Mouse (Mus musculus) limb, embryonic 13.5 days (tissue): Measurements from ENCODE around the gene Elovl2. TPM values are rescaled to one million over a fixed set of nuclear protein-coding genes. Genes with fewer than 3 reads are reported as not detected.

Source experiments
- ATAC-seq: fragments of 200-750 bp; cut with Nextera tagmentation; 2 replicates; pipeline ENCODE4 v1.8.0; 2017; ENCODE audit warnings: low read depth, moderate number of reproducible peaks, moderate TSS enrichment; ENCODE audit not compliant: low FRiP score
- H3K27ac ChIP-seq: fragments of 300-500 bp; sonication (generic); 2 replicates; pipeline ENCODE4 v1.5.1; 2015; ENCODE audit warnings: inconsistent platforms, mild to moderate bottlenecking, moderate library complexity
- H3K27me3 ChIP-seq: fragments of 300-500 bp; sonication (generic); 2 replicates; pipeline ENCODE4 v1.6.1; 2015; ENCODE audit warnings: mild to moderate bottlenecking, inconsistent platforms
- H3K36me3 ChIP-seq: fragments of 300-500 bp; sonication (generic); 2 replicates; pipeline ENCODE4 v1.6.1; 2015; ENCODE audit warnings: inconsistent platforms, mild to moderate bottlenecking, moderate library complexity
- H3K4me1 ChIP-seq: fragments of 300-500 bp; sonication (generic); 2 replicates; pipeline ENCODE4 v1.6.1; 2015; ENCODE audit warnings: inconsistent platforms
- H3K4me2 ChIP-seq: fragments of 300-500 bp; sonication (generic); replicated peaks from 2 replicates; pipeline ENCODE4 v1.6.1; 2015; ENCODE audit warnings: inconsistent platforms, mild to moderate bottlenecking, moderate library complexity
- H3K4me3 ChIP-seq: fragments of 300-500 bp; sonication (generic); 2 replicates; pipeline ENCODE4 v1.5.1; 2015; ENCODE audit warnings: moderate library complexity, mild to moderate bottlenecking, inconsistent platforms
- H3K9ac ChIP-seq: fragments of 300-500 bp; sonication (generic); 2 replicates; pipeline ENCODE4 v1.6.1; 2015; ENCODE audit warnings: mild to moderate bottlenecking, inconsistent platforms
- H3K9me3 ChIP-seq: fragments of 300-500 bp; sonication (generic); 2 replicates; pipeline ENCODE4 v1.6.1; 2016; ENCODE audit warnings: inconsistent platforms
- WGBS: fragments of 180-500 bp; shearing (Covaris S2); methylation state at CpG from one replicate; pipeline ENCODE4 v1.1.7; 2015; 5-methylcytosine and 5-hydroxymethylcytosine counted together
- polyA plus RNA-seq: library from polyadenylated mRNA; unstranded; fragments of >200 nt; fragmentation: Nextera tagmentation; extraction: Ambion mirVana; gene quantifications from 2 replicates; pipeline ENCODE4 v1.2.1, GENCODE M21; 2015

The Elovl2 gene
- polyA plus RNA-seq, 1 experiment from 2014 or later = 4.8 TPM

- Histone ChIP-seq H3K27me3 (peaks cover 18% of the 10 kb centered on the region), H3K27ac (no peak overlapping the region), H3K36me3 (no peaks in the 10 kb centered on the region), H3K4me2 (no peak overlapping the region), H3K4me3 (no peak overlapping the region), H3K4me1 (peaks cover 23% of the 10 kb centered on the region), H3K9ac (no peak overlapping the region), H3K9me3 (no peaks in the 10 kb centered on the region)
- WGBS = 66% methylated on average over 9 of the region's 9 CpGs
- no peak for ATAC-seq
These were observed 16.5 kb downstream of the Elovl2 start for GRCm38 (mm10) chr13:41203691-41204090.

GRCm38 (mm10) chr13:41203289-41203688 lies 16.9 kb downstream of the Elovl2 start:
- Histone ChIP-seq H3K4me1 (peaks cover 23% of the 10 kb centered on the region), H3K36me3 (no peaks in the 10 kb centered on the region), H3K27ac (no peak overlapping the region), H3K4me2 (no peak overlapping the region), H3K9me3 (no peaks in the 10 kb centered on the region), H3K9ac (no peak overlapping the region), H3K4me3 (no peak overlapping the region), H3K27me3 (peaks cover 18% of the 10 kb centered on the region)
- no peak for ATAC-seq
- WGBS = 24% methylated on average over 7 of the region's 7 CpGs

GRCm38 (mm10) chr13:41200861-41201260 lies 19.3 kb downstream of the Elovl2 start:
- Histone ChIP-seq H3K27ac (no peak overlapping the region), H3K4me1 (peaks cover 23% of the 10 kb centered on the region), H3K4me3 (no peak overlapping the region), H3K36me3 (no peaks in the 10 kb centered on the region), H3K4me2 (no peak overlapping the region), H3K27me3 (peaks cover 15% of the 10 kb centered on the region), H3K9ac (no peak overlapping the region), H3K9me3 (no peaks in the 10 kb centered on the region)
- no peak for ATAC-seq
- 66% methylated on average over 2 of the region's 2 CpGs for WGBS

GRCm38 (mm10) chr13:41195640-41196333 lies 24.4 kb downstream of the Elovl2 start:
- H3K9me3 ChIP-seq = no peaks in the 10 kb centered on the region
- no peak overlapping the region for H3K4me2 ChIP-seq
- peaks cover 5% of the 10 kb centered on the region; the same call in 1 of the 2 replicates for H3K27me3 ChIP-seq
- H3K4me1 ChIP-seq = no peaks in the 10 kb centered on the region
- no peaks in the 10 kb centered on the region for H3K36me3 ChIP-seq
- H3K4me3 ChIP-seq = no peak overlapping the region
- 73% methylated on average over 3 of the region's 3 CpGs for WGBS
- ATAC-seq = no peak
- no peak overlapping the region for H3K27ac ChIP-seq
- H3K9ac ChIP-seq = no peak overlapping the region

GRCm38 (mm10) chr13:41187886-41188285 lies 32.3 kb downstream of the Elovl2 start:
- no peak for ATAC-seq
- H3K9me3 ChIP-seq = no peaks in the 10 kb centered on the region
- no peak overlapping the region for H3K4me3 ChIP-seq
- no peaks in the 10 kb centered on the region for H3K27me3 ChIP-seq
- H3K36me3 ChIP-seq = no peaks in the 10 kb centered on the region
- 80% methylated on average over 6 of the region's 6 CpGs for WGBS
- no peak overlapping the region for H3K27ac ChIP-seq
- H3K4me1 ChIP-seq = no peaks in the 10 kb centered on the region
- H3K4me2 ChIP-seq = no peak overlapping the region
- H3K9ac ChIP-seq = no peak overlapping the region

- Histone ChIP-seq H3K9ac (no peak overlapping the region), H3K27ac (no peak overlapping the region), H3K4me3 (no peak overlapping the region), H3K27me3 (no peaks in the 10 kb centered on the region), H3K9me3 (no peaks in the 10 kb centered on the region), H3K4me2 (no peak overlapping the region), H3K4me1 (no peaks in the 10 kb centered on the region), H3K36me3 (no peaks in the 10 kb centered on the region)
- WGBS = 63% methylated on average over 5 of the region's 5 CpGs
- no peak for ATAC-seq
These were observed 61.8 kb downstream of the Elovl2 start for GRCm38 (mm10) chr13:41158426-41158825.

- Histone ChIP-seq H3K4me3 (no peak overlapping the region), H3K4me2 (no peak overlapping the region), H3K9ac (no peak overlapping the region), H3K27ac (no peak overlapping the region), H3K36me3 (no peaks in the 10 kb centered on the region), H3K27me3 (no peaks in the 10 kb centered on the region), H3K9me3 (no peaks in the 10 kb centered on the region), H3K4me1 (no peaks in the 10 kb centered on the region)
- ATAC-seq = no peak
- 89% methylated on average over 11 of the region's 11 CpGs for WGBS
These were observed 67.1 kb downstream of the Elovl2 start for GRCm38 (mm10) chr13:41153146-41153545.

GRCm38 (mm10) chr13:41146271-41146670 lies 73.9 kb downstream of the Elovl2 start:
- H3K9ac ChIP-seq = no peak overlapping the region
- H3K4me2 ChIP-seq = no peak overlapping the region
- H3K9me3 ChIP-seq = no peaks in the 10 kb centered on the region
- no peaks in the 10 kb centered on the region for H3K36me3 ChIP-seq
- no peak overlapping the region for H3K27ac ChIP-seq
- no peaks in the 10 kb centered on the region for H3K27me3 ChIP-seq
- H3K4me3 ChIP-seq = no peak overlapping the region
- ATAC-seq = no peak
- H3K4me1 ChIP-seq = no peaks in the 10 kb centered on the region
- 78% methylated on average over 10 of the region's 10 CpGs for WGBS

- WGBS = 72% methylated on average over 6 of the region's 6 CpGs
- Histone ChIP-seq H3K9me3 (no peaks in the 10 kb centered on the region), H3K9ac (no peak overlapping the region), H3K4me1 (no peaks in the 10 kb centered on the region), H3K27me3 (no peaks in the 10 kb centered on the region), H3K27ac (no peak overlapping the region), H3K4me3 (no peak overlapping the region), H3K4me2 (no peak overlapping the region), H3K36me3 (no peaks in the 10 kb centered on the region)
- no peak for ATAC-seq
These were observed 74.7 kb downstream of the Elovl2 start for GRCm38 (mm10) chr13:41145433-41145970.

GRCm38 (mm10) chr13:41134901-41135300 lies 85.3 kb downstream of the Elovl2 start:
- H3K4me3 ChIP-seq = no peak overlapping the region
- no peak overlapping the region for H3K4me2 ChIP-seq
- H3K27ac ChIP-seq = no peak overlapping the region
- H3K36me3 ChIP-seq = no peaks in the 10 kb centered on the region
- no peaks in the 10 kb centered on the region for H3K27me3 ChIP-seq
- 9% methylated on average over 6 of the region's 6 CpGs for WGBS
- H3K4me1 ChIP-seq = no peaks in the 10 kb centered on the region
- no peak for ATAC-seq
- H3K9me3 ChIP-seq = no peaks in the 10 kb centered on the region
- H3K9ac ChIP-seq = no peak overlapping the region

Other genes starting within 250 kb of the Elovl2 start
- 50.3 and 53.1 TPM in 2 replicates for gene Pak1ip1, start 219.4 kb downstream of the Elovl2 start, polyA plus RNA-seq
- 195 and 201 TPM in 2 replicates for gene Tmem14c, start 204.1 kb downstream of the Elovl2 start, polyA plus RNA-seq
- 0.55 and 0.68 TPM in 2 replicates for gene Mak, start 140.7 kb downstream of the Elovl2 start, polyA plus RNA-seq
- gene Gcm2, start 109.4 kb downstream of the Elovl2 start, polyA plus RNA-seq = not detected in 2 replicates
- not detected in 2 replicates for gene Sycp2l, start 106.1 kb downstream of the Elovl2 start, polyA plus RNA-seq
- gene Smim13, start 29.4 kb upstream of the Elovl2 start, polyA plus RNA-seq = 14.7 and 15.4 TPM in 2 replicates
- not detected in 2 replicates for gene Gm17364, start 53.6 kb upstream of the Elovl2 start, polyA plus RNA-seq